39 mouse cellular contexts compared by ENCODE assay signal in genomic region chr13:54097797-54098196, GRCm38 (mm10). TPM values are rescaled to one million over a fixed set of nuclear protein-coding genes. Genes with fewer than 3 reads are reported as not detected.
"Had no signal": no experiment of that assay in that cellular context is flagged by ENCODE, and none has a peak within 500 bp of the region (broad histone marks: within the 10 kb centered on the region; RNA-seq: fewer than 3 reads in every experiment).

No protein-coding gene starts in this region.

- H3K4me3 ChIP-seq: limb, embryonic 10.5 days; limb, embryonic 12.5 days; limb, embryonic 13.5 days; limb, embryonic 15.5 days; liver, embryonic 12.5 days; liver, embryonic 13.5 days; liver, embryonic 15.5 days; lung, embryonic 15.5 days; megakaryocyte, embryonic 14.5 days; midbrain, embryonic 10.5 days; midbrain, embryonic 12.5 days; midbrain, embryonic 13.5 days; midbrain, embryonic 15.5 days; myocyte; neural tube, embryonic 12.5 days had no signal

- H3K4me1 ChIP-seq: limb, embryonic 10.5 days; limb, embryonic 12.5 days; limb, embryonic 13.5 days; limb, embryonic 15.5 days; liver, embryonic 15.5 days; lung, embryonic 15.5 days; neural tube, embryonic 12.5 days had no signal

- H3K4me2 ChIP-seq: limb, embryonic 12.5 days; limb, embryonic 13.5 days; limb, embryonic 15.5 days; liver, embryonic 11.5 days; liver, embryonic 12.5 days; liver, embryonic 13.5 days; liver, embryonic 15.5 days; lung, embryonic 14.5 days; lung, embryonic 15.5 days; midbrain, embryonic 11.5 days; midbrain, embryonic 12.5 days; midbrain, embryonic 13.5 days; midbrain, embryonic 15.5 days; neural tube, embryonic 12.5 days had no signal

- H3K27ac ChIP-seq: limb, embryonic 10.5 days; limb, embryonic 12.5 days; limb, embryonic 13.5 days; limb, embryonic 15.5 days; liver, embryonic 12.5 days; liver, embryonic 13.5 days; liver, embryonic 14.5 days; liver, embryonic 15.5 days; lung, embryonic 15.5 days; macrophage; midbrain, embryonic 10.5 days; midbrain, embryonic 12.5 days; midbrain, embryonic 13.5 days; midbrain, embryonic 15.5 days; neural tube, embryonic 12.5 days had no signal

- H3K27me3 ChIP-seq: limb, embryonic 12.5 days; limb, embryonic 13.5 days; limb, embryonic 15.5 days; liver, embryonic 12.5 days; liver, embryonic 13.5 days; liver, embryonic 15.5 days; lung, embryonic 15.5 days; megakaryocyte, embryonic 14.5 days; midbrain, embryonic 12.5 days; midbrain, embryonic 13.5 days; midbrain, embryonic 15.5 days; neural tube, embryonic 12.5 days had no signal

- H3K9me3 ChIP-seq: limb, embryonic 10.5 days; limb, embryonic 12.5 days; limb, embryonic 13.5 days; limb, embryonic 15.5 days; liver, embryonic 12.5 days; liver, embryonic 13.5 days; liver, embryonic 15.5 days; lung, embryonic 15.5 days; megakaryocyte, embryonic 14.5 days; midbrain, embryonic 10.5 days; midbrain, embryonic 12.5 days; midbrain, embryonic 13.5 days; midbrain, embryonic 15.5 days; neural tube, embryonic 12.5 days had no signal

- H3K9ac ChIP-seq: limb, embryonic 12.5 days; limb, embryonic 13.5 days; limb, embryonic 15.5 days; liver, embryonic 12.5 days; liver, embryonic 13.5 days; liver, embryonic 14.5 days; liver, embryonic 15.5 days; liver, postnatal 0 days; lung, embryonic 14.5 days; lung, embryonic 15.5 days; midbrain, embryonic 12.5 days; midbrain, embryonic 13.5 days; midbrain, embryonic 15.5 days; neural tube, embryonic 12.5 days had no signal

- ATAC-seq: liver, embryonic 12.5 days; liver, postnatal 0 days; lung, postnatal 0 days; midbrain, embryonic 13.5 days; midbrain, embryonic 15.5 days; midbrain, embryonic 16.5 days had no signal

- DNase-seq: left cerebral cortex, postnatal 4 days; liver; liver, embryonic 13.5 days; liver, postnatal 0 days; lung, adult 18-20 months; lung, adult 2 months; lung, embryonic 14.5 days; lung, postnatal 10 days; lung, postnatal 14 days; lung, postnatal 36 days; lung, postnatal 4 days; midbrain, embryonic 14.5 days had no signal

RNA-seq across cellular contexts. Expression of gene Drd1, which starts 42.3 kb away (rescaled TPM):
- total RNA-seq: liver, adult 2 months; megakaryocyte progenitor cell, adult 5-6 weeks; megakaryocyte, adult 5-6 weeks; megakaryocyte-erythroid progenitor cell, adult 5-6 weeks; monocyte, adult 5-6 weeks had no signal
- polyA plus RNA-seq: limb, embryonic 10.5 days; limb, embryonic 11.5 days; limb, embryonic 12.5 days; limb, embryonic 13.5 days; liver, adult 2 months; liver, embryonic 11.5 days; liver, embryonic 12.5 days; liver, embryonic 13.5 days; liver, embryonic 14.5 days; liver, embryonic 15.5 days; liver, embryonic 16.5 days; liver, postnatal 0 days; lung, adult 2 months; myocyte had no signal
